Mouse (Mus musculus): Measurements from ENCODE around the gene Nemf. TPM values are rescaled to one million over a fixed set of nuclear protein-coding genes. Genes with fewer than 3 reads are reported as not detected.
A peak's percentile ranks its signal among the peaks of the same experiment; 100 is the strongest.

The Nemf gene
- total RNA-seq, 2 experiments from 2014 or later: 31.9 to 33.2 TPM

DNA sequence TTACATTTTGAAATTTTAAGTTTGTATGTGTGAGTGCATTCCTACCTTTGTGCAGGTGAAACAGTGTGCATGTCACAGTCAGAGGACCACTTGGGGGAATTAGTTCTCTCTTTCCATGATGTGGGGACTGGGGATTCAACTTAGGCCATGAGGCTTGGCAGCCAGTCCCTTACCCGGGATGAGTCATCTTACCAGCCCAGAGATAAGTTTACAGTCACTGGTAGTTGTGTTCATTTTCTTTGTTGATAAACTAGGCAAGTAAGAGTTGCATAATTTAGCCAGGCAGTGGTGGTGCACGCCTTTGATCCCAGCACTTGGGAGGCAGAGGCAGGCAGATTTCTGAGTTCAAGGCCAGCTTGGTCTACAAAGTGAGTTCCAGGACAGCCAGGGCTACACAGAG is 52.9 kb downstream of the Nemf start:
- no peak for DNase-seq

DNA sequence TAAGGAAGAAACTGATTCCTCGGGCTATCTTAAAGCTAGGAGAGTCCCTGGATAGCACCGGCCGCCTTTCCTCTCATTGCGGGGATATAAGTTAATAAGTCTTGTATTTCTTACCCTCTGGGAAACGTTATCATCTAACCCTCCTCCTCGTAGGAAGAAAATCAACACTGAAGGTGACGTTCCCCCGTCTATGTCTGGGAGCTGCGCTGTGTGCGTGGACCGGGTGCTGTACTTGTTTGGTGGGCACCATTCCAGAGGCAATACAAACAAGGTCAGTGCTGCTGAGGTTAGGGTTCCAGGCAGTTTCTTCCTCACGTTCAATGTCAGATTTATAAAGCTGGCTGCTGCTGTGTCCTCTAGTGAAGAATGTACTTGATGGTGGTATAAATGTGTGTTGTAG is 54.8 kb downstream of the Nemf start:
- no peak for DNase-seq

DNA sequence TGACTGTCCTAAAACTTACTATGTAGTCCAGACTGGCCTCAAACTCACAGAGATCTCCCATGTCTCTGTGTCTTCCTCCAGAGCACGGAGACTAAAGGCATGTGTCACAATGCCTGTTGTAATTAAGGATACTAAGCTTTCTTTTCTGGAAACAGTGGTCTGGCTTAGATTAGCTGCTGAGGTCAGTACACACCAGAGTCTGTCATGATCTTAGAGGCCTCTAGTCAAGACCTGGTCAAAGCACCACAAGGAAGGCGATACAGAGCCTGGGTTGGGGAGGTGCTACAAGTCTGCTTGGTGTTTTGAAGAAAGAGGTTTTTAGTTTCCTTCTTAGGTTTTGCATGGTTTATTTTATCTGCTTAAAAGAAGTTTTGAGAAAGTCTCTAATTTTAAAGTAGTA is 56.6 kb downstream of the Nemf start:
- no peak for DNase-seq

DNA sequence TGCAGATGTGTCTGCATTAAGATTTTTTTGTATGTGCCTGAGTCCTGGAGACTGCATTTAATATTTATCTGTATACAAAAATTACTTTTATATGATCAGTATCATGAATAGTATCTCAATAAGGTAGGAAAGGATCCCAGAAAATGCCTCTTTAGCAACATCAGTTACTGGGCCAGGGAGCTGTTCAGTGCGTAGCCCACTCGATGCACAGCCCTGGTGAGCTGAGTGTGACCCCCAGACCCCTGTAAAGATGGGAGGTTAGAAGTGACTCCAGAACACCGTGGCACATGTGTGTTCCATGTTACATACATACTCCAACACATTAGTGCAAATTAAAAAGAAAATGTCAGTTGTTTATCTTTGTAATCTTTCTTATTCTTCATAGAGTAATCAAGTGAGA is 57.1 kb downstream of the Nemf start:
- DNase-seq: no peak

DNA sequence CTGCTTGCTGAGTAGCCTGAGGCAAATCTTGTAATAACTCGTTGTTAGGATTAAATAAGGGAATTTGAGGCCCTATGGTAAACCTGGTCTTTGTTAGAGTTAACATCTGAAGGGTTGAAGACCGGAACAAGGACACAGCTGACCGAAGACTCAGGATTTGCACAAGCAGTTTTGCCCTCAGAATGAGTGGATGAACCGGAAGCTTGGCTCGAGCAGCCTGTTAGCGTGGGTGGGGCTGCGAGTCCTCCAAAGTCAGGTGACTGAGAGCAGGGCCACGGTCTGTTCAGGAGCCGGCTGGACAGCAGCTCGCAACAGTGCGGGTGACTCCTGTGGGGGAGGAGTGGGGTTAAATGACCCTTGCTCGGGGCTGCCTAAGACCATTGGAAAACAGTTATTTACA is 57.7 kb downstream of the Nemf start:
- peak; percentile 58 for DNase-seq

DNA sequence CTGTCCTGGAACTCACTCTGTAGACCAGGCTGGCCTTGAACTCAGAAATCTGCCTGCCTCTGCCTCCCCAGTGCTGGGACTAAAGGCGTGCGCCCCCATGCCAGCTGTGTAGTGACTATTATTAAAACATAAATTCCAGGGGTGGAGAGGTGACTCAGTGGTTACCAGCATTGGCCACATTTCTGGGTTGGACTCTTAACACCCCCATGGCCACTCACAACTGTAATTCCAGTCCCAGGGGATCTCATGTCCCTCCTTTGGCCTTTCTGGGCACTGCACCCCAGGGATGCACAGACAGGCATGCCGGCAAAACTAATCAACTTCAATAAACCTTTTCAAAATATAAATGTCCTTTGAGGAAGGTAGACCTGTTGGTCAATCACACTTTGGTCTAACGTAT is 58.7 kb downstream of the Nemf start:
- no peak for DNase-seq

DNA sequence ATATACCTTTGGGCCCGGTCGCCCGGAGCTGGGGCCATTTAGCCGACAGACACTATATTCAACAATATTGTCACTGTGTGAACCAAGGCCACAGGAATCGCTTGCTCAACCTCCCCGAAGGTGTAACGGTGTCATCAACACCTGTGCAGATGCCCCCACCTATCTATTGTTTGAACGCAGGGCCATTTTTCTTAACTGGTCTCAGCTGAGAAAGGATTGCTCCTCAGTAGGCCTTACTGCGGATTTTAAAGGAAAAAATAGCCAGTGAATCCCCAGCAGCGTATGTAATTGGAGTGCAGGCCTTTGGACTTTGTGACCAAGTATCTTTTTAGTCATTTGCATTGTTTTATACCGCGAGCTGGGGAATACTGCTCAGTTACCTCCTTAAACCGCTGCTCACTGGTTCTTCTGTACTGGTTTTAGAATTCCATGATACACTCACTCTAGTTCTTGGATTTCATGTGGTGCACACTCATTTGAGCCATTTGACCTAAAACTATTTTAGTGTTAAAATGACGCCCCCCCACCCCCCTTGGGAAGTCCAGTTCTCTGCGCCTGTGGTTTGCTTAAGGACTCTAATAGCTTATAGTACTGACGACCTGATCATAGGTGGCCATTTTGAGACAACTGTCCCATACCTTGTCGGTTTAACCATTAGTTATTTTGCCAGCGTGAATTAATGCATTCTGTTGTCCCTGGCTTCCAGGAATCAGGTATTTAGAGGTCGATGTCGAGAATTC is 59.4 kb downstream of the Nemf start:
- DNase-seq: no peak

DNA sequence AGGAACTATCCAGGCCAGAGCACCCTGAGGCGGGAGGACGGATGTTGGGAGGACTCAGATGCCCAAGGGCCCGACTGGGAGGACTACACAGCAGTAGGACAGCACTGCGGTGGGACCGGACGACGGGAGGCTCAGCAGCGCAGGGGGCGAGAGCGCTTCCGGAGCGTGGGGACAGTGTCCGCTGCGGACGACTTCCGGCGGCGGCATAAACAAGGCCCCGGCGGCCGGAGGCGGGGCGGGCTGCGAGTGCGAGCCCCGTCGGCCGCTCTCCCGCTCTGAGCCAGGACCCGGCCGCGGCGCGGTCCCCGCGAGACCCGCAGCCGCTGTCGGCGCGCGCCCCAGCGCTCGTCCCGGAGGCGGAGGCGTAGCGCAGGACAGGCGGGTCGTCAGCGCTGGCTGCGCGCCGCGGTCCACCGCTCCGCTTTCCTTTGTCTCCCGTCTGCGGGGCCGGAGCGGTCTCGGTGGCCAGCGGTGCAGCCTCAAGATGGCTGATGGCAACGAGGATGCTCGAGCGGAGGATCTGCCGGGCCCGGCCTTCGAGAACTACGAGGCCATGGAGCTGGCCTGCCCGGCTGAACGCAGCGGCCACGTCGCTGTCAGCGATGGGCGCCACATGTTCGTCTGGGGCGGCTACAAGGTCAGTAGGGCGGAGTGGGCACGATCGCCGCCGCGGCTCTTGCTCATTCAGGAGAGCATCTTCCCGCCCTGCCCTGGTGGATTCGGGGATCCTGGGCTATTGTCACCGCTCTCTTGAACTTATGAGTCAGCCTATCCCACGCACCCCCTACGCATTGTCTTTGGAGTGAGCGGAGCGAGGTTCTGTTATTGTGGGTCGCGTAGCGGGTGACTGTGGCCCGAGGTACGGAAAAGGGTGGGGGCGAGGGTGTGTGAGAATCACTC is 60.2 kb downstream of the Nemf start, which contains the start of gene Klhdc2:
Gene Klhdc2 (plus strand): TSS at position 171 of the 900 bp plus-strand sequence.
- peak; percentile 90 for DNase-seq

DNA sequence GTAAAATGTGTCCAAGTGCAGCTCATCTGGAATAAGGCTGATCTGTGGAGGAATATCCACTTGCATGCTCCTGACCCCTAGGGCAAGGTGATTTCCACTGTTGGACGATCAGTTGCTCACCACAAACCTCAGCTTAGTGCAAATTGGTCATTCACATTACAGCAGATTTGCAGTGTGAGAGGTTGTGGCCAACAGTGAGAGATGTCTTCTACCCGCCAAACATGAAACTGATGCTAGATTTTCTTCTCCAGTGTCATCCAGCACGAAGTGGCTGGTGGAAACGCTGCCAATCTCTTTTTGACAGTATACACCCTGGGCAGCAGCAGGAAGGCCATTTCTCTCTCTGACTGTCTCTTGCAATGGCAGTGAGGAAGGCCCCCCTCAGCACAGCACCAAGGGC is 61.3 kb downstream of the Nemf start:
- DNase-seq: no peak

DNA sequence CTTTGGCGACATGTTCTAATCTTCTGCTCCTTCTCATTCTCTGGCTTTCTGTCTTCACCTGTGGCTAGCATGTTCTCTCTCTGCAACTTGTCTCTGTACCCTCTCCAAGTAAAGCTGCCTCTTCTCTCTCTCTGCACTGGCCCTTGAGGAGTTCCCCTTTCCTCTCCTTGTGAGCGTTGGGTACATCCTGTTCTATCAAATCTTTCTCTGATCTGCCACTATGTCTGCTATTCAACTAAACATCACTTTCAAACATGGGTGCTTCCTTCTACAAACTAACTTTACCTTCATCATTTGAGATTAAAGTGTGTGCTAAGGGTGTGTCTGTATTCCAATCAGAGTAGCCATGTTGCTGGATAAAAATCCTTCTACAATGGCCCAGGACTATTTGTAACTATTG is 62.0 kb downstream of the Nemf start:
- DNase-seq: no peak

DNA sequence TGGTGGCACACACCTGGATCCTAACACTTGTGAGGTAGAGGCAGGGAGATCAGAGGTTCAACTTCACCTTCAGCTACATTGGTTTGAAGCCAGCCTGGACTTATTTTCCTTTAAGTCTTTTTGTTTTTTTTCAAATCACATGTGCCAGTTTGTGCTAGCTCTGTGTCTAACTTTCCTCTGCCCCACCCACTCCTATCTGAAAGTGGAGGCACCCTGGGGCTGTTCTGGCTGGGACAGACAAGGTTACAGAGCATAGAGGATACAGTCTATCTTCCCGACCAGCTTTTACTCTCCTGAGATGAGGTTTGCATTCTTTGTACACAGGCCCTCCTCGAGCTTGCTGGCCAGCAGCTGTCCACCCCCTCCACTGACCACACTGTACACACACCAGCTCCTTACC is 63.1 kb downstream of the Nemf start:
- DNase-seq: no peak

DNA sequence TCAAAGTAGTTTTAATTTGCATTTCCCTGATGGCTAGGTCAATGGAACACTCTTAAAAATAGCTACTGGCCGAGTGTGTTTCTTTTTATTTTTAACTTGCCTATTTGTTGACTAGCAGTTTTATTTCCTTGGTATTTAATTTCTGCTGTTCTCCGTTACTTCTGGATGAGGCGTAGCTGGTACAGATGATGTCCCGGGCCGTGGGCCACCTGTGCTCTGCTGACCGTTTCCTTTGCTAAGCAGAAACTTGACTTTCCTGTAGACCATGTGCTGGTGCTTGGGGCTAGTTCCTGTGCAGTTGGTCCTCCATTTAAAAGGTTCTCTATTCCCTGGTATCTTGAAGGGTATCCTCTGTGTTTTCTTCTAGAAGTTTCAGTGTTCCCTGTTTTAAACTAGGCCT is 64.6 kb downstream of the Nemf start:
- no peak for DNase-seq

DNA sequence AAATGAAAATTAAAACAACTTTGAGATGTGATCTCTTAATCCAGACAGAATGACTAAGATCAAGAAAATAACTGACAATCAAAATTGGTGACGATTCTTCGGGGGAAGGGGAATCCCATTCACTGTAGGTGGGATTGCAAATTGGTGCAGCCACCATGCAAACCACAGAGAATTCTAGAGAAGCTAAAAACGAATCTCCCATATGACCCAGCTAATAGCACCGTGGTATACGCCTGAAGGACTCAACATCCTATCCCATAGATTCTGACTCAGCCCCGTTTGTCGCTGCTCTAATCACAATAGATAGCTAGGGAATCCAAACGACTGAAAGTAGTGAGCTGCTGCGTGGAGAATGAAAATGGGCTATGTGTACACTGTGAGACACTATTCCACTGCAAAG is 68.3 kb downstream of the Nemf start:
- no peak for DNase-seq

DNA sequence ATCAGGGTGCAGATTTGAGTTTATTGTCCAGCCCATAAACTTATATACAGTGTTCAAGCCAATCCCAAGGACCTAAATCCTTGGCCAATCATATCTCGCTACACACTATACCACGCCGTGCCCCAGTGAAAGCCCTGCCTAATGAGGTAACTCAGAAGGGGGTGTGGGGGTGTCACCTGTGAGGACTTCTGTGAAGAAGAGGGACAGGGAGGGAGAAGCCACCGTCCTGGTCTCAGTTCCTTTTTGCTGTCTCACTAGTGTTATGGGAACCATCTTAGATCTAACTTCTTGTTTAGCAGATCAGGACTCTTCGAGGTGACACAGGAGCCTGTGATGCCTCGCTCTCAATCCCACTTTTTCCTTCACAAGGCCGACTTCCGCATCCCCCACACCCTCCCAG is 69.4 kb downstream of the Nemf start:
- DNase-seq: no peak

DNA sequence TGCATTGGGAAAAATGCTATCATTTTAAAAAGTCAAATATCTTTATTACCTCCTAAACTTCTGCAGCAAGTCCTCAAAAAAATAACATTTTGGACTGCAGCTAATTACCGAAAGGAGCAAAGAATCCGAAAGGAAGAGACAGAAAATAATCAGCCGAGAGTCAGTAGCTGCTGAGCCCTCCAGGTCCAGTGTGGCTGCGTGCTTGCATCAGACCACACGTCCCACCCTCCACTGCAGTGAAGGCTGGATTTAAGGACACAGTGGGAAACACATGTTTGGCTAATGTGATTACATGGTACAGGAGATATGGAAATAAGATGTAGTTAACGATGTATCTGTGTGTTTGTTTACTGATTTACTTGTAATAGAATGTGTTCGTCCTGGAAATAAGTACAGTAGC is 73.8 kb downstream of the Nemf start:
- DNase-seq: no peak

DNA sequence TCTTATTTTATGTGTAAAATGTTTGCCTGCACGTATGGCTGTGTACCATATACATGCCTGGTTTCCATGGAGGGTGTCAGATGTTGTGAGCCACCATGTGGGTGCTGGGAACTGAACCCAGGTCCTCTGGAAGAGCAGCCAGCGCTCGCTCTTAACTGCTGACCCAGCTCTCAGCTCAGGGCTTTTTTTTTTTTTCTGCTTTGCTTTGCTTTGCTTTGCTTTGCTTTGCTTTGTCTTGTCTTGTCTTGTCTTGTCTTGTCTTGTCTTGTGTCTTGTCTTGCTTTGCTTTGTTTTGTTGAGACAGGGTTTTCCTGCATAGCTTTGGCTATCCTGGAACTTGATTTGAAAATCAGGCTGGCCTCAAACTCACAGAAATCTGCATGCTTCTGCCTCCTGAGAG is 76.0 kb downstream of the Nemf start:
- no peak for DNase-seq

DNA sequence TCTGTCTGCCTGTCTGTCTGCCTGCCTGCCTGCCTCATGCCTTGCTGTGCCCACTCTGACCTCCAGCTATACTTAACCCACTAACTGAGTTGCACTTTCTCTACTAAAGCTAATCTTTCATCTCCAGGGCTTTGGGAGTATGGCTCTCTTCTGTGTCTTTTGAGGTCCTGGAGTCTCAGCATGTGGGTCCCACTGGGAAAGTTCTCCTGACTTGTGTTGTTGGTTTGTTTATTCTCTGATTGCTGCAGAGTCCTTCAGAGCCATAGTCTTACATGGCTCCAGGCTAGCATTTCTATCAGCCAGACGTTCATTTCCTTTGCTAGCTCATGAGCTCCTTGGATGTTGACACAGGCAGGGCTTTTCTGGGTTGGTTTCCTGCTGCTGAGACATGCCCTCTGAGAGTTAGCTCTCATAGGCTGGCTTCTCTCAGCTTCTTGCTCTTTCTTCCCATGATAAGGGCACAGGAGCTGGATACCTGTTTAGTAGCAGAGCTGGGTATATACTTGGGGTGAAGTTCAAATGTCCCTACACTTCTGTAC is 77.0 kb downstream of the Nemf start:
- no peak for DNase-seq

DNA sequence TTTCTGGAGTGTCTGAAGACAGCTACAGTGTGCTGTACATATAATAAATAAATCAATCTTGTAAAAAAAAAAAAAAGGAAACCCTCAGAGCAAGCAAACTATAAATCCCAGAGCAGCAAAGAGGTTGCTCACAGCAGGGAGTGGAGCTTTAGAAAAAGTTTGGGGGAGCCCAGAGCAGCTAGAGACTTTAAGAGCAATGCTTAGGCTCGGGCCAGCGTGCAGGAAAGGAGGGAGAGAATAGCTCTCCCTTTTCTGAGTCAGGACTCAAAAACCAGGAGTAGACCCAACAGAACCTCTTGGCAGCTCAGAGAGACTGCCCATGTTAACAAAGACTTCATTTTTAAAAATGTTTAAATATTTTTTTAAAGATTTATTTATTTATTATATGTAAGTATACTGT is 88.0 kb downstream of the Nemf start:
- DNase-seq: no peak

DNA sequence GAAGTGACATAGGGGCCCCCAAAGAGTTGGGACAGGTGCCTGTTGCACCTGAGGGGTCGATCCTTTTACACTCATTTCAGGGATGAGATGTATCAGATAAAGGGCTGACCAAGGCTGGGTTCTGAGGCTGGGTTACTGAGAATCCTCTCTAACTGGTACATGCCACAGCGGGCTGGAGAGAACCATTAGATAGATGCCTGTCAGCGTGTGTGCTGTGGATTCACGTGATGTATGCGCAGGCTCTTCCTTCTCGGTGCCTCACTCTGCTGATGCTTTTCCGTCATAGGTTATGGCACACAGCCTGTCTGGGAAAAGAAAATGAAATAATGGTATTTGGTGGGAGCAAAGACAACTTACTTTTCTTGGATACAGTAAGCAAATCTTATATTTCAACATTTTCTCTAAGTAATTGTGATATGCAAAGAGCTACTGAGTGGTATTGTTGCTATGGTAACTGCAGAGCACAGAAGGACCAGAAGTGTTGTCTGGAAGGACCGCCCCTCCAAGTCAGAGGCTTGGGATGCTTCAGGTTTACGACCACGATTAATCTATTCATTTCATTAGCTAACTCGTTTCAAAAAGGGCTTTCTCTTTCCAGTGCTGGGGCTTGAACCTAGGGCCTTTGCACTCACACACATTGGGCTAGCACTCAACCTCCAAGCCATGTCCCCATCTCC is 88.9 kb downstream of the Nemf start:
- DNase-seq: no peak

DNA sequence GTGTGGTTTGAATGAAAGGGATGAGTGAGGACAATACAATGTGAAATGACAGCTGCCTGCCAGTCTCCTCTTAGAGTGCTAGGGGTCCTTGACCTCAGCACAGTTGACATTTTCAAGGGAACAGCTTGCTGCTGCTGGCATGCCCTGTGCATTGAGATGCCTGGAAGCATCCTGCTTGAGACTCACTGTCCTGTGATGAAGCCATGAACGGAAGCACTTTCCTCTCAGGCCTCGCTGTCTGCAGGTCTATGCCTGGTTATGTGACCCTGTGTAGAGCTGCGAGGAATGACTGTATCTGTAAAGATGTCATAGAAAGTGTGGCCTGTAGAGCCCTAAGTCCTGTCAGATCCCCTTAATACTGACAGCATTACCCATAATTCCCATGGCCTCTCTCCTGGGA is 91.9 kb downstream of the Nemf start:
- DNase-seq: no peak

DNA sequence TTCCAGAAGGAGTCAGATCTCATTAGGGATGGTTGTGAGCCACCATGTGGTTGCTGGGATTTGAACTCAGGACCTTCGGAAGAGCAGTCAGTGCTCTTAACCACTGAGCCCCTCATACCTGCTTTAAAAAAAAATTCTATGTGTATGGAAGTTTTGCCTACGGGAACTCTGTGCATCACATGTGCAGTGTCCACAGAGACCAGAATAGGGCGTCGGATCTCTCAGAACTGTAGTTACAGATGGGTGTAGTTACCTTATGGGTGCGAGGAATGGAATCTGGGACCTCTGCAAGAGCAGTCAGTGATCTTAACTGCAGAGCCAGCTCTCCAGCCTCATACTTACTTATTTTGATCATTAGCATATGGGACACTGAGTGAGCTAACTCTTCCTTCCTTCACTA is 94.7 kb downstream of the Nemf start:
- no peak for DNase-seq
